Mouse (Mus musculus) ovary, adult 18-20 months (tissue): ENCODE measurements around the gene Sall4.

Experiments used
- DNase-seq: peaks from one replicate; pipeline ENCODE4 v3.0.0; 2022; ENCODE audit warnings: low spot score, mixed read lengths

Gene Sall4

GRCm38 (mm10) chr2:168767582-168767981, at the start of gene Sall4:
Sall4 (minus strand) TSS chr2:168767943.
- no peak for DNase-seq

DNA sequence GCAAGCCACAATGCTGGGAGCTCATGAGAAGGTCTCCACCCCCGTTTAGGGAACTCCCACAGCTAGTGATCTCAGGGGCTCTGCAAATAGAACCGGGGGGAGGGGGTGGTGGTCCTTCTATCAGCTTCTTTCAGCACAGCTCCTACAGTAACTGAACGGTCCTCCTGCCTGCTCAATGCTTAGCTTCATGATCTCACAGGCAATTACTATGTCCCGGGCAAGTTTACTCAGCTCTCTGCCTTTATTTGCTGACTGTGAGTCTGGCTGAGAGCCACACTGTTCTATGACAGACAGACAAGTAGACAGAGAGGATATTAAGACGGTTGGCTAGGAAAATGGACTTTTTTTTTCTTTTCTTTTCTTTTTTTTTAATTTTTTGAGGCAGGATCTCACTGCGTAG, 45.5 kb upstream of the Sall4 start:
- no peak for DNase-seq

GRCm38 (mm10) chr2:168809895-168810294, 42.2 kb upstream of the Sall4 start:
- no peak for DNase-seq

DNA sequence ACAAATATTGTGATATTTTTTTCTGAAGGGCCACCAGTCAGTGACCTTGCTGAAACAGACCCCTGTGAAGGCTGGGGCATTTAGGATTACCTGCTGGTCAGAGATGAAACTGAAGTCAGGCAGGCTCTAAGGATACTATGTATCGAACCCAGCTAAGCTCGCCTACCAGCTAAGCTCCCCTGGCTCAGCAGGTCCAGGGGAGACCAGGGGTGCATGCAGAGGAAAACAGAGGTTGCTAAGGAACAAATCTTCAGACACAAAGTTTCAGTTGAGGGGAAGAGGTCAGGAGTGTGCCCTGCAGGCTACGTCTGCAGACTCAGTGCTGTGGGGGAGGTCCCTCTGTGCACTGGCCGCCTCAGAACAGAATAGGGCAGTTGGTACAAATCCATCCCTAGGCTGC, 39.9 kb upstream of the Sall4 start:
- no peak for DNase-seq

DNA sequence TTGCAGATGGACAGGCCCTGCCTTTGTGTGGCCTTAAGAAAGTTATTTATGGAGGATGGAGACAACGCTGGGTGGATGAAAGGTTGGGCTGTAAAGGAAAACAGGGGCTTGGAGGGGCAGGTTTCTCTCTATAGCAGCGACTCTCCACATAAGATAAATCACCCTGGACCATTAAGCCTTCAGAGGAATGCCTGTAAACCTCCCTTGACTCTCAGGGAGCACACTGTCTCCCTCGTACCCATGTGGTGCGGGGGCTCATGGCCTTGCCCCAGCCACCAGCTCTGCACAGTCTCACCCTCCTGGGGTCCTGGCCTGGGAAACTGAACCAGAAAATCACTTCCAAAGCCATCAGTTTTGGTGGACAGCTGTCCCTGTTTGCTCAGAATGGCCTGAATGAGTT, 36.1 kb upstream of the Sall4 start:
- no peak for DNase-seq

DNA sequence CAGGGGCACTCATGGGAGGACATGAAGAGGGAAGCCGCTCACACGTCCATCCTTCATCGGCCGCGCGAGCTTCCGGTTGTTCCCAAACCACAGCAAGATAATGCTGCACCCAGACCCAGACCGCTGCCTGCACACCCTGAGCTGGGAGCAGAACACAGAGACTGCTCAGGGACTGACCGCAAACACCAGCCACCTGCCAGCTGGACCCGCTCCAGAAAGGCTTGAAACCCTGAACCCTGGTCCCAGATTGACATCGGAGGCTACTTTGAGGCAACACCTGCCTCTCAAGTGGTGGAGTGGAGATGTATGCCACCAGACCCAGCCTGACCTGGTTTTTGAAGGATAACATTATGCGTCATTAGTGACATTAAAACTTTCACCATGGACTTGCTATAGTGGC, 31.6 kb upstream of the Sall4 start:
- no peak for DNase-seq

DNA sequence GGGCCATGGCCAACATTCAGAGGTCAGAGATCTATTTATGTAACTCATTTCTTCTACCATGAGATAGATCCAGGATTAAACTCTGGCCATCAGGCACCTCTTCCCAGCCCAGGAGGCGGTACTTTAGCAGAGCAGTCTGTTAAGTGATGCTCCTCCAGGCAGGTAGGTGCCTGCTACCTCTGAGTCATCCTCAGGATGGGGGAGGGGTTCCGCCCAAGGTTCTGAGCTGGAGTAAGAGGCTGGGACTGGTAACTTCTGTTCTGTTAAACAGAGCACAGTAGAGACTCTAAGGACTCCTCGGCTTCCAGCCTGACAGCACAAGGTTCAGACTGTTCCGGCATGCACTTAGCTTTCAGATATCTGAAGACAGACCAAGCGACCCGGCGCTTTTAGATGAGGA, 31.2 kb upstream of the Sall4 start:
- no peak for DNase-seq

DNA sequence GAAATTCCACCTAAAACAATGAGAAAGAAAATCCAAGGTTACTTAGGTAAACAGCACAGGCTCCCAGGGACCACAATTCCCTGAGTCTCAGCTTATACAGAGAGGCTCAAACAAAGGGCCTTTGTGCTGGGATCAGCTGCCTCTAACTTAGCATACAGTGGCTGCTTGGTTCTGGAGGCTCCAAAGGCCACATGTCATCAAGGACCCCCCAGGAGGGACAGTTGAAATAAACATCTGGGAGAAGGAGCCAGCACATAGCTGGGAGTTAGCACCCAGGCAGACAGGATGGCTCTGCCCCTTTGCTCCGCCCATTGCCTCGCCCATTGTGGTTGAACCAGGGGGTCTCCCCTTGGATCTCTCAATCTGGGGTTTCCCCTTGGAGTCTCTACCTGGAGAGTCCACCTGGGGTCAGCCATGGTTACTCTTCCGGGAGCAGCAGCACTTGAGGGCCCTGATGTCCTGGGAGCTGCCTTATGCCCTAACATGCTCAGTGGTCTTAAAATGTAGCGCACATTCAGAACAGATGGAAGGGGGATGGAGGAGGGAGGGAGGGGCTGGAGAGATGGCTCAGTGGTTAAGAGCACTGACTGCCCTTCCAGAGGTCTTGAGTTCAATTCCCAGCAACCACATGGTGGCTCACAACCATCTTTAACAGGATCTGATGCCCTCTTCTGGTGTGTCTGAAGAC, 23.5 kb upstream of the Sall4 start:
- DNase-seq = no peak

- no peak for DNase-seq
Measured at GRCm38 (mm10) chr2:168786174-168786573, 18.4 kb upstream of the Sall4 start.

DNA sequence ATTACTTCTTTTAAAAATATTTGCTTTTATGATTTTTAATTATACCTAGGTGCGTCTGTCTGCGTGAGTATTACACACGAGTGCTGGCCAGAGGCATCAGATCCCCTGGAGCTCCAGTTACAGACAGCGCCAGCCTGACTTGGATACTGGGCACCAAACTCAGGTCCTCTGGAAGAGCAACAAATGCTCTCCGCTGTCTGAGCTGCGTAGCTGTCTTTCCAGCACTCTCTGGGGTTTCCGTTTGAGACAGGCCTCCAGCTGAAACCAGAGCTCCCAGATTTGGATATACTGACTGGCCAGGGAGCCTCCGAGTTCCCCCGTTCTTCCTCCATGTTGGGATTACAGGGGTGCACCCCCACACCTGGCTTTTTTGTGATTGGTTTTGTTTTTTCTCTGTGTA, 12.9 kb upstream of the Sall4 start:
- DNase-seq = no peak

GRCm38 (mm10) chr2:168780024-168780423, 12.3 kb upstream of the Sall4 start:
- DNase-seq = no peak

- DNase-seq = no peak
Measured at GRCm38 (mm10) chr2:168777481-168777880, 9.7 kb upstream of the Sall4 start.

DNA sequence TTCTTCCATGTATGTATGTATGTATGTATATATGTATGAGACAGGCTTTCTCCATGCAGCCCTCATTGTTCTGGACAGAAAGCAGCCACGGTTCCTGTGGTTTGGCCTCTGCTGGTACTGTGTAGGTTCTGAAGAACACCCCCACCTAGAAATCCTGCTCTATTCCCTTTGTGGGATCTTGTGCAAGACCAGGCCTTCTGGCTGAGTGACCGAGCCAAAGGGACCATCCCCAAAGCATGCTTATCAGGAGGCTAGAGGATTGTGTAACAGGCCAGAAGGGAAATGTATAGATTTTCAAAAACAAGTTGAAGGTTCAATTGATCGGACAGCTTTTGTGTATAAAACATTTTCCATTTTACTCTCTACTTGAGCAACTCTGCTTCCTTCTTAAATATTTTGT, 8.5 kb upstream of the Sall4 start:
- DNase-seq = no peak

- DNase-seq = no peak
Measured at GRCm38 (mm10) chr2:168769259-168769658, 1.5 kb upstream of the Sall4 start.

DNA sequence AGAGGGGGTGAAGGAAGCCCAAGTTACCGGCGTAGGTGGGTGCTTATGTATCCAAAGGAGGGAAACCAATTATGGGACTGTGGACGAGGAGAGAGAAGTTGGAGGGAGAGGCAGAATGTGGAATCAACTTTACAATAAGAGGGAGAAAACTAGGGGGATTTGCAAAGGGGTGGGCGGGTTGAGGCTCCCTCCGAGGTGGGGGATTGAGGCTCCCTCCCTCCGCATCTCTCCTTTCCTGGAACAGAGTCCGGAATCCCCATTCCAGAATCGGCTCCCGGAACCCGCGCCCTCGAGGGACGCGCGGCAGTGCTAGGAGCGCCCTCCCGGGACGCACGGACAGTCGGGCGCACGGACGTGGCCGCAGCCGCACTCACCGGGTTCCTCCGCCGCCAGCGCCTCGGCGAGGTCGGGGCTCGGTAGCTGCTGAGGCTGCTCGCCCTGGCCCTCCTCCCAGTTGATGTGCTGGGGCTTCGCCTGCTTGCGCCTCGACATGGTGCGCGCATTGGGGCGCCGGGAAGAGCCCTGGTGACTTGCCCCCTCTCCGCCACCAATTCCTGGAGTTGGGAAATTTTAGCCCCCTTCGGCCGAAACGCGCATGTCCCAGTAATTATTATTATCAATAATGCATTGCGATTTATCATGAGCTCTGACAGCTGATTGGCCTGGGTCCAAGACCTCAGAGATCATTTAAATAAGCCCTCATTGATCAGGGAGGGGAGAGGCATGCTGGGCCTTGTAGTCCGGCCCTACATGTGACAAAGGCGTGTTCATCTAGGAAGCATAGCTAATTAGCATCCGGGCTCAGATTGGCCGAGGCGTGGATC, 993 bp downstream of the Sall4 start:
- no peak for DNase-seq

- no peak for DNase-seq
Measured at GRCm38 (mm10) chr2:168765696-168766537, 1.8 kb downstream of the Sall4 start.

DNA sequence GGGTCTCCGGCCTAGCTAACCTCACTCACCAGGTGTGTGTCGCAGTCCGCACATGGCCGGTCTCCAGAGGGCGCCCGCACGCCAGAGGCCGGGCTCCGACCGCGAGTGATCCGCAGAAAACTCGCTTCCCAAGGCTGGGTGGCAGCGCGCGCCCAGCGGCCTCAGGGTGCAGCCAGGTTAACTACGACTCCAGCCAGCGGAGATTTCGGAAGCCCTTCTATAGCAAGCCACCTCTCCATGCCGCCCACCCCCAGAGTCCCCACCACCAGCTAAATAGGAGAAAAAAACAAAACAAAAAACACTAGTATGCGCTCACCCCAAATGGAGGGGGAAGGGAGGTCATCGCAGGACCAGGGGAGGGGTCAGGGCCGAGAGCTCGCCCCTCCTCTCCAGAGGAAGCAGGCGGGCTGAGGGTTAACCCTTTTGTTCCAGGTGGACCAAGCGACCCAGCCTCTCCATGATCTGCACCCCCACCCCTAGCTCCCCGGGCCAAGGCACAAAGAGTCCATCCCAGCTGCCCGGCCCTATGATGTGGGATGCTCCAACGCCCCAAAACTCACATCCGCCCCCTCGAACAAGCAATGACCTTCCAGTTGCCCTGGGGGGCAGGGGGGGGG, 2.6 kb downstream of the Sall4 start:
- no peak for DNase-seq

DNA sequence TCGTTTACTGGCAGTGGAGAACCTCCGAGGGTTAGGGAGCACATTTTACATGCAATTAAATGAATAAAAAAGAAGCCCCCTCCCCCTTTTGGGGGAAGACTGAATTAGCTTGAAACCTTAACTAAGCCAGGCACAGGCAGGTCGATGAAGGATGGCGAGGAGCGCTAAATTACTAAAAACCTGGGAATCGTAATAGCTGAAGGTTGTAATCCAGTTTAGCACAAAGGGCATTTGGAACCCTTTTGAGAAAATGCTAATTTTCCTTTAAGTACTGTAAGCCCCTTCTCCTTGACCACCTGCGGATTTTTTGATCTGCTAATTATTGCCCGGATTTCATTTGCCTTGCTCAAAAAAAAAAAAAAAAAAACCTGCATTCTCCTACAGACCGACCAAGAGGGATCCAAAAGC, 3.3 kb downstream of the Sall4 start:
- DNase-seq = no peak

- DNase-seq = no peak
Measured at GRCm38 (mm10) chr2:168763785-168764184, 4.0 kb downstream of the Sall4 start.

DNA sequence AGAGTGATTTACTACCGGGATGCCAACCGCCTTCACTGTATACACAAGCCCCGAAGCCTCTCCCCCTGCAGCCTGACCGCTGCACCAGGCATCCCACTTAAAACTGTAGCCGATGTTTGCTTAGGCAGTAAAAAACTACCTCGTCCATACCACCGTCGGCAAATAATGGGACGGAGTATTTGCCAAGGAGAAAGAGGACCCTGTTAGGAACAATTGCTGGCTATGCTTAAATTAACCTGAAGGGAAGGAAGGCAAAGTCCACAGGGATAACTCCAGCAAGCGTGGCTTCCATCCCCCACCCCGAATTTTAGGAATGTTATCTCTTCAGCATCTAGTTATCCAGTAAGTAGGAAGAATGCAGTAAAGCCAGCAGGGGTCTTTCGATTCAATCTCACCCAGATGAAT, 5.3 kb downstream of the Sall4 start:
- DNase-seq = no peak

GRCm38 (mm10) chr2:168761954-168762353, 5.8 kb downstream of the Sall4 start:
- no peak for DNase-seq

DNA sequence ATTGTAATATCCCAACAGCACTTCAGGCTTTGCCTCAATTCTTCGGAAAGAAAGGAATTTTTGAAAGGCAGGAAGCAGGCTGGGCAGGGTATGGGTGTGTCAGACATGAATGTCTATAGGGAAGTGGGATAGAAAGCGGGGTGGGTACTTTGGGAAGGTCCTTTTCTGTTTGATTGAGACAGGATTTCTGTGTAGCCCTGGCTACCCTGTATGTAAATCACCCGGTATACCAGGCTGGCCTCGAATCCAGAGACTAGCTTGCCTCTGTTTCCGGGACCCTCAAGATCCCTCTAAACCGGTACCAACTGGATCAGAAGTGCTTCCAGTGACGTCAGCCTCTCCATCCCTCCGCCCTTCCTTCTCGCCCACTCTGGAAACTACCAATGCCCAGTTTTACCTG, 6.6 kb downstream of the Sall4 start:
- no peak for DNase-seq
